Mouse (Mus musculus) right cerebral cortex, postnatal 14 days (tissue): Measurements from ENCODE around the gene Cpm.
A peak's percentile ranks its signal among the peaks of the same experiment; 100 is the strongest.
"Not testable (repeated sequence)": the region's sequence is repeated elsewhere in the genome, so short reads cannot be mapped to it uniquely, and the experiment has no call there.

Source experiments
- DNase-seq: peaks from one replicate; pipeline ENCODE4 v3.0.0; 2022

The Cpm gene

DNA sequence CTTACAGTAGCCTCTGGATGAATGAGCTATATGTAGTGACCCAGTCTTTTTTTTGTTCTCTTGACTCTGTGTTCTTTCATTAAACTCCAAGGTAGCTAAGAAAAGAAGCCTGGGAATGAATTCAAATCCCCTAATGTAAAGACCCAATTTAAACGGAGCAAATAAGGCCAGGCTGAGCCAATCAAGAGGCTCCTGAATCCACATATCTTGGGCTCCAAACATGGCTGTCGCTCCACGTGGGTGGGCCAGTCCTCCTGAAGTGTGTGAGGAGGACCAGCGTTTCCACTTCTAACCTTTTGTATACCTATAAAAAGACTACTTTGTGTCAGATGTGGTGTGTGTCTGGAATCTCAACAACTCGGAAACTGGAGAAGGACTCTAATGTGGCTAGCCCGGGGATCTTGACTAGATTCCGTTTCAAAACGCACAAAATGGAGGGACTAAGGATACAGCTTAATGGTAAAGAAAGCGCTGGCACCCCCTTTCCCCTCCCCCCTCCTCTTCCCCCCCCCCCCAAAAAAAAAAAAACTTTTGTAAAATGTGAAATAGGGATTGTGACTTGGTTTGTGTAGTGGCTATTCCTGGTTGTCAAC, 98.3 kb downstream of the Cpm start:
- DNase-seq, result no peak

DNA sequence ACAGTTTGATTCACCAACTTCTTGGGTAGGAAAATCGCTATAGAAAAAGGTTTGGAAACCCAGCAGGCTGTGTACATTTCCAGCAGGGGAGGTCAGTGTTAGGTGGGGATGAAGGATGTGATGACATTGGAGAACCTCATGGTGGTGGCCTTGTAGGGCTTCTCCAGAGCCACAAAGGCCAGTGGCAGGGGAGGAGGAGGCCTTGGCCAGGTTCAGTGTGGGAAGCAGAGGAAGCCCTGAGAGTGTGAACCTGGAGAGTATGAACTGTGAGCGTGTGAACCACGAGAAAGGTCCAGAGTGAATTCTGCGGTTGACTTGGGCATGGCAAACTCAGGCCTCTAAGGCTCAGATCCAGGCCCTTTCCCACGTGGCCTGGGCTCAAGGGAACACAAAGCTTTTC, 99.3 kb downstream of the Cpm start:
- DNase-seq, result no peak

DNA sequence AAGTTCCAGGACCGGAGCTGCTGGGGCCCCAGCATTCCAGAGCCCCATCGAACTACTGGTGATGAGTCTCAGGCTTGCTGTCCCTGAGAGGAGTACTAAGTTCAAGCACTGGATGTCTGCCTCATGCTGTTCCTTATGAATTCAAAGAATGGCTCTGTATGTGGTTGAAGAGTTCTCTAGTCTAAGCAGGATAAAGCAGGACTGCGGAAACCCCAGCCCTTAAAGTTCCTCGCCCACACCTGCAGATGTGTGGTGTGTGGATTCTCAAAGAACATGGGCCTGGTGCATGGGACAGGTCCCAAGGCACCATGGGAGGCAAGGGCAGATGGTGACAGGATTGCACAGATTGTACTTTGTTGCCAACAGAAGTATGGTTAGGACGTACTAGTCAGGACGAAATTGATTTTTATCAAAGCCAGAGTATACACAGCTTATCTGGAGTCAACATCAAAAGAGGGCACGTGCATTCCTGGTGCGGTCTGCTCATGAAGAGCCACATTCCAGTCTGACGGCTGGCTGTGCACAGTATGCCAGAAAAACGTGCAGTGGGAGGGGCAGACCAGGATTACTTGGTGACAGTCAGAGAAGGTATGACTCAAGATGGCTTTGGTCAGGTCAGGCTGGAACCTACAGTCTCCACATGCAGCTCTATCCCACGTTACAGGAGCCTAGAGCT, 100.0 kb downstream of the Cpm start:
- DNase-seq, result no peak

DNA sequence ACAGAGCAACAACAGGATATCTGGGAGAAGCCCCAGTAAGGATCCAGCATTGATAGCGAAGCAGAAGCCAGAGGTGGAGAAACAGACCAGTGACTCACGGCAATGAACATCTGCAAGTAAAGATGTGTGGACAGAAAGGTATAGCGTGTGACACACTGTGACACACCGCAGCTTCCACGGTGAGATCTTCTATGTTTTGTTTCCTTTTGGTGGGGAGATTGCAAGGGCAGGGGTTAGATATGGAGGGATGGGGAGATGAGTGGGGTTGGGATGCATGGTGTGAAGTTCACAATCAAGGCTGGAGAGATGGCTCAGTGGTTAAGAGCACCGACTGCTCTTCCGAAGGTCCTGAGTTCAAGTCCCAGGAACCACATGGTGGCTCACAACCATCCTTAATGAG, 100.8 kb downstream of the Cpm start:
- DNase-seq, result no peak

DNA sequence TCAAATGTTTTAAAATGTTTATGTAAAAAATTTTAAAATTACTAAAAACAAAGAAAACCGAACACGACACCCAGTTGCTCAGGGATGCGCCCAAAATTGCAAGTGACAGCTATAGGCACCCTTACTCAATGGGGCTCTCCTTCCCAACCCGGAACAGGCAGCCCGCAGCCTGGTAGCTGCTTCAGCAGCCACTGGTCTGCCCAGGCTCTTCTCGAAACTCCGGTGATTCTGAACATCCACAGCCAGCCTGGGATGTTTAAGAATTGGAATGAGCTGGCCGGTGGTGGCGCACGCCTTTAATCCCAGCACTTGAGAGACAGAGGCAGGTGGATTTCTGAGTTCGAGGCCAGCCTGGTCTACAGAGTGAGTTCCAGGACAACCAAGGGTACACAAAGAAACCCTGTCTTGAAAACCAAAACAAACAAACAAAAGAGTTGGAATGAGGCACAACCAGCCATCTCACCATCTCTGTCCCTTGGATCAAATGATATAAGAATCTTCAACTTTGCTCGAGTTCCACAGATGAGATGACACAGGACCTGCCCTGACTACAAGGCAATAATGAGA, 101.4 kb downstream of the Cpm start:
- no peak for DNase-seq

DNA sequence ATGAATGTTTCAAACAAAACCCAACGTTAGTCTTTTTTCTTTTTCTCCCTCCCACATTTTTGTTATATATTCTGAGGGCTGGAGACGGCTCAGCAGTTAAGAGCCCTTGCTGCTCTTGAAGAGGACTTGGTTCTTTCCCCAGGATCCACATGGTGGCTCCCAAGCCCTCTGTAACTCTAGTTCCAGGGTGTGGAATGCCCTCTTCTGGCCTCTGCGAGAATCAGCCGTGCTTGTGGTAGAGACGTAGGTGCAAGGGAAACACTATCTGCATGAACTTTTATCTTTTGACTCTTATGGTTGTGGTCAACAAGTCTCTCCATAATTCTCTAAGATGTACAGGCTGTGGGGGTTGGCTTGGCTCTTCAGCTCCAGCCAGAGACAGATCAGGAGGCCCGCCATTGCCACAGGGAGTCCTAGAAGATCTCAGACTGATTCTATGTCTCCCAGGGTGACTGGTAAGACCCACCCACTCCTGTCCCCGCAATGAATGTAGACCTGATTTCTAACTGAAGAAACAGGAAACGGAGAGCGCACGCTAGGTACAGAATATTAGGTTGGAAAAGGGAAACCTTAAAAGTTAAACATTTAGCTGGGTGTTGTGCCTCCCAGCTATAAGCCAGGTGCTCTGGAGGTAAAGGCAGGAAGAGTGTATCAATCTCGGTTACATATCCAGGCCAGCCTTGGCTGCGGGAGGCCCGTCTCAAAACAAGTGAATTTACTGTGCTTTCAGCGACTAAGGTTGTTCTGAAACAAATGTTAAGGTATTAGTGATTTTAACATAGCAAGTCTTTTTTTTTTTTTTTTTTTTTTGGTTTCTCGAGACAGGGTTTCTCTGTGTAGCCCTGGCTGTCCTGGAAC, 102.2 kb downstream of the Cpm start:
- DNase-seq, result peak; percentile 41

DNA sequence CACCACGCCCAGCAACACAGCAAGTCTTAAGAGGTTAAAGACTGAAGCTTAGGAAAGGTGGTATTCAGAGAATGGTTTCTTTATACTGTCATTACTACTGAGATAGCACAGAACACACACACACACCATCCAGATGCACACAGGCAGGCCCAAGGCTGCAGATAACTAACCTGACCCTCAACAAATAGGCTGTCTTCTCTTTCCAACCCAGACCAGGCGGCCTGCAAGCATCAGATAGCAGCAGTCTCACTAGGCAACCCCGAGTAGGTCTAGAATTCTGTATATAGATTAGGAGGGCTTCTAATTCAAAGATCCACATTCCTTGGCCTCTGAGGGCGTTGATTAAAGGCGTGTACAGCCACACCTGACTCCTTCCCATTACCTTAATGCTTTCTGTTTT, 102.9 kb downstream of the Cpm start:
- no peak for DNase-seq

DNA sequence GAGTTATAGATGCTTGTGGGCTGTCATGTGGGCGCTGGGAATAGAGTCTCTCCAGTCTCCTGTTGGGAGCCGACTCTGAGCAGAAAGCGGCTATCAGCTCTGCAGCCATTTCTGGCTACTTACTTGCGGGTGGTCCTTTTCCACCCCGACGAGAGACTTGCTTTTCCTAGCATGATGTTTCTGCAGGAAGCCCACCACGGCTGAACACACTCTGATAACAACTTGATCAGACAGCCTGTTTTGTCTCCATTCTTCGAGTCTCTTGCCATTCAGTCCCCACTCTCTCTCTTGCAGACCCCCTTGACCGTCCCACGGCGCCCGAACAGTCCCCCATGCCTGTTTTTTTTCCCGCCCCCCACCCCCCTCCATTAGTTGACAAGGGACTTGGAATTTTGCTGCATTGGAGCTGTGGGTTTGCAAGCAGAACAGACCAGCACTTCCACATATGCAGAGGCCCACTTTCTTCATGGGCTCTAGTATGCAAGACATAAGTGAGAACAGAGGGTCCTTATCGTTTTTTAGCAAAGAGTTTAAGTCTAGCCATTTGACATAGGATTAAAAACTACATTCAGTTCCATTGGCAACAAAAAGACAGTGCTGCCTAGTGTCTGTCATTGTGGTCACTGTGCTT, 103.8 kb downstream of the Cpm start:
- DNase-seq, result no peak

DNA sequence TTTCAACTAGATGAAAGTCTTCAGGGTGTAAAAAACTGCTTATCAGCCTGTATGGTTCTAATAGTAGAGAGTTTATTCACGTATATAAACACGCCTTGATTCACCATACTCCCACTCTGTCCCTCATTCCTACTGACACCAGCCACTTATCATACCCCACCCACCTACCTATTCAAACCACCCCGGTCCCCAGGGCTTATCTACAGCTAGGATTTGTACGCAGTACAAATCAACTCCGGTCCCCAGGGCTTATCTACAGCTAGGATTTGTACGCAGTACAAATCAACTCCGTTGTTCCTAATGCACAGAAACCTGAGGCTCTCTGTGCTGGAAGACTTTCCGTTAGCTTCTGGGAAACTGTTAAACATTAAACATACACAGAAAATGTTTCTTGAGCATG, 104.3 kb downstream of the Cpm start:
- DNase-seq, result not testable (repeated sequence)

DNA sequence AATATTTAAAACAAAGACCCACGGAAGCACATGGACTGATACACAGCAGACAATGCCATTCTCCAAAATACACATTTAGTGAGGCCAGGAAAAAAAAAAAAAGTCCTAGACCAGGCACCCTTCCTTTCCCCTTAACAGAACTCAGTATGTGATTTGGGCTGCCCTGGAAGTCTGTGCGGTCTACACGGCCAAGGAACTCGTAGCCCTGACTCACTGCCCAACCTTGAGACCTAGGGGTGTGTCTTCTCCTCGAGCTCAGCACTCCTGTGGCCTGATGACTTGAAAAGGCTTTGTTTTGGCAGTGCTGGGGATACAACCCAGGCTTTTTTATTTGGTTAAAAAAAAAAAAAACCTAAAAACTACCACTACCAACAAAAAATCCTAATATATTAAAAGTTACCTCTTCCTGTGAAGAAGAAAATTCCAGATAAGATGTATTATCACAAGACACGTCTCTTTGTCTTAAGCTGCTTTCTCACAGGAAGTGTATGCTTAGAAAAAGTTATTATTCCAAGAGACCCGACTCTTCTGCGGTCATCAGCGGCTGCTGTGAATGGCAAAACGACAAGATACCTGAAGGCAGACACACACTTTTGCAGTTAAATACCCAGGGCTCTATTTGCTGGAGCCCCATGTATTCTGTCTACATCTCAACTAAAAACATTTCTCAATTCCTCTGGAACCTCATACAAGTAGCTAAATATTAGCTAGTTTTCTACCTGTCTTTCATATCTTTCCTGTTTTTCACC, 105.0 kb downstream of the Cpm start:
- DNase-seq, result not testable (repeated sequence)

DNA sequence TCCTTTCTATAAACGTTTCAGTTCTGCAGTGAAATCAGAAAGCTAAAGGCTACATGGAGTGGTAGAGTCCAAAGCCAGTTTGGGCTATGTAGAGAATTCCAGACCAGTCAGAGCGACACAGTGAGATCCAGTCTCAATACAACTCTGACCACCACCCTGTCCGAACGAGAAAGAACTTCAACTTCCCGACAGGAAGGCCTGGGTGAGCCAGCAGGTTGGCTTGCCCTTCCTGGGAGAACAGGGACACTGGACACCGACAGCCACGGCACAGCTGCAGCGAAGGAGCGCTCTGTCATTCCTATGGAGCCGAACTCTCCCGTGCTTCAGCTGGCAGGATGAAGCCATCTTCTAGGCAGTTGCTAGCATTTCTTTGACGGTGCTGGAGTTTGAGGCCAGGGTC, 106.1 kb downstream of the Cpm start:
- DNase-seq, result not testable (repeated sequence)

DNA sequence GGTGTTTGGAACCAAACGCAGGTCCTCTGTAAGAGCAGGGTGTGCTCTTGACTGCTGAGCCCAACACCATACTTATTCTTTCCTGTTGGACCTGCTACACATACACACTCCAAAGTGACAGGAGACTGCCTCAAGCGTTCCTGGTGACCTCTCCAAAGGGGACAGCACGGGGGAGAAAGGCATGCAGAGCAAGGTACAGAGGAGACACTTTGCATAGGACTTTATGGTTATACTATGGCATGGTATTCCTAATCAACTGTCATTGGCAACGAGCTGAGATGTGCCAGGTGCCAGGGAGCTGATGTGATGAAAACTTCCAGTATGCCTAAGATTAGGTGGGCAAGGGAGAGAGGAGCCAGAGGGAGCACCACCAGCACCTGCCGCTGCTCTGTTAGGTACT, 107.3 kb downstream of the Cpm start:
- DNase-seq, result no peak
